Mouse (Mus musculus): ENCODE results near the gene Rnasel. TPM values are rescaled to one million over a fixed set of nuclear protein-coding genes. Genes with fewer than 3 reads are reported as not detected.

Gene Rnasel
- polyA plus RNA-seq (2012): 0.71 and 1.4 TPM in 2 replicates

- no peaks in the 10 kb centered on the region for H3K9me3 ChIP-seq (ENCODE audit: control insufficient read depth, low read length)
- TF ChIP-seq GATA1 (IDR thresholded peaks at IDR 0.05; ENCODE audit: low read length) (no peak), TAL1 (IDR thresholded peaks at IDR 0.05; ENCODE audit: low read length) (no peak)
- H3K27me3 ChIP-seq (ENCODE audit: control insufficient read depth): no peaks in the 10 kb centered on the region; the same call in 1 of the 2 replicates
- peaks cover 19% of the 10 kb centered on the region for H3K36me3 ChIP-seq (ENCODE audit: control insufficient read depth)
- peak within 1 kb of the TSS; percentile 65 for H3K4me3 ChIP-seq (replicated peaks)
- H3K4me1 ChIP-seq (ENCODE audit: control insufficient read depth): peaks cover 66% of the 10 kb centered on the region
These were observed at the start of gene Rnasel for GRCm38 (mm10) chr1:153749211-153749801. Gene Rnasel, plus strand, starts transcription at chr1:153749426.

DNA sequence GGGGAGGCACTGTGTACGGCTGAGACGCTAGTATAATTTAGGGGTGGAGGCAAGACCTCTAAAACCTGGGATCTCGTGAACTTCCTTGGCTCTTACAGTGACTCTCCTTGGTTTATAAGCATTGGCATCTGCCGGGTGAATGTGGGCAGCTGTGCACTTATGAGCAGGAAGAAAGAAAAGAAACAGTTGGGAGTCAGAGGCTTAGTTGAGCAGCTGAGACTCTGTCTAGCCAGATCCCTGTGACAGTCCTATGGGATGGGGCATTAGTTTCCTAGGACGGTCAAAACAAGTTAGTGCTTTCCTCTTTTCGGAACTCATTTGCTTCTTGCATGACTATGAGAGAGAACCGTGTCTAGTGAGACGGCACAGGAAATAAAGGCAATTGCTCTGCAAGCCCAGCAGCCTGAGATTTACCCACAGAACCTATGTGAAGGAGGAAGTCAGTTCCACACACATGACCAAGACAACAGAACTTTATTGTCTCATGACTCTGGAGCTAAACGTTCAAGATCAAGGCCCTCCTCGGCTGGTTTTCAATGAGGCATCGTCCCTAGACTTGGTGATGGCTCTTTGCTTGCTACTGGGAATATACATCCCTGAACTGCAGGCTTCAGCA, 48.7 kb upstream of the Rnasel start:
- no peaks in the 10 kb centered on the region for H3K4me1 ChIP-seq (ENCODE audit: control insufficient read depth)
- H3K9me3 ChIP-seq (ENCODE audit: control insufficient read depth, low read length): no peaks in the 10 kb centered on the region
- no peak for TF ChIP-seq GATA1 (IDR thresholded peaks at IDR 0.05; ENCODE audit: low read length)
- TF ChIP-seq TAL1 (IDR thresholded peaks at IDR 0.05; ENCODE audit: low read length): no peak
- H3K27me3 ChIP-seq (ENCODE audit: control insufficient read depth): no peaks in the 10 kb centered on the region; the same call in 1 of the 2 replicates
- no peak overlapping the region for H3K4me3 ChIP-seq (replicated peaks)
- no peaks in the 10 kb centered on the region for H3K36me3 ChIP-seq (ENCODE audit: control insufficient read depth)

DNA sequence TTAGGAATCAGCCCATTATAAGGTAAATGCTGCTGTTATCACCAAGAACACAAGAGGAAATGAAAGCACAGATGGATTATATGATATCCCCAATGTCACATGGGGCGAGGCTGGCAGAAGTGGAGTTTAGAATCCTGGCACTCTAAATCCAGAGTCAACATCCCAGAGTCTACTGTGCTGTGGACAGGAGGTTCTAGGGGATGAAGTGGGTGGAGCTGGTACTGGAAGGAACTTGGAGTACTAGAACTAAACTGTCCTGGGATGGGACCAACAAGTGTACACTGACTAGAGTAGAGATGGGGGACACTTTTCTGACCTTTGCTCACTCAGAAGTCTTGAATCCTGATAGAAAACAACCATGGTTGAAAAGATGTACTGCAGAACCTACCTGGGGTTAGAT, 47.8 kb upstream of the Rnasel start:
- TF ChIP-seq TAL1 (IDR thresholded peaks at IDR 0.05; ENCODE audit: low read length): no peak
- no peak for TF ChIP-seq GATA1 (IDR thresholded peaks at IDR 0.05; ENCODE audit: low read length)

DNA sequence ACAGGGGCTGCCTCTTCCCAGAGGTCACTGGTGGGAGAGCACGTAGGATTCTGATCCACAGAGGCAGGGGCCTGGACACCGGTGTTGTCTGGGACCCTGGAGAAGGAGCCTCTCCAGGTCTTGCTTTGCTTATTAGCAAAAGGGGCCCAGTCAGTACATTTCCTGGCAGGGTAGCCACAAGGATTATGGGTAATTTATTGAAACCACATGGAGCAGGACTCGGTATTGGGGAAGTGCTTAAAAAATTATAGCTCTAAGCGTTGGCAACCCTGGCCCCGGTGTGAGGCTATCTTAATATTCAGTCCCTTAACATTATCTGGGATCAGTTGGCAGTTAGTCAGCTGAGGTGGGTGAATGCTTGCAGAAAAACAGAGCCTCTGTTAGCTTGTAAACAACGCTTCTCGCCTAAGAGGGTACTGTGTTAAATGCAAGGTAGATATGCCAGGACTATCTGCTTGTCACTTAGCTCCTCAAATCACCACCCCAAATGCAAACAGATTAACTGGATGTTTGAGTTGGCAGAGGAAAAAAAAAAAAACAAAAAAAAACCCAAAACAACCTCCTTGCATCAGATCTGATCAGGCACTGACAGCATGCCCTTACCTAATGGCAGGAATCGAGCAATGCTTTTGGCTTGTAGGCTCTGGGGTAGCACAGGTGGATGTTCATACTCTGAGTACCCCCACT, 46.9 kb upstream of the Rnasel start:
- no peak for TF ChIP-seq TAL1 (IDR thresholded peaks at IDR 0.05; ENCODE audit: low read length)
- no peak for TF ChIP-seq GATA1 (IDR thresholded peaks at IDR 0.05; ENCODE audit: low read length)

More for the DNA sequence above, 47.8 kb upstream of the Rnasel start:
- no peaks in the 10 kb centered on the region for H3K36me3 ChIP-seq (ENCODE audit: control insufficient read depth)
- no peaks in the 10 kb centered on the region for H3K4me1 ChIP-seq (ENCODE audit: control insufficient read depth)
- H3K27me3 ChIP-seq (ENCODE audit: control insufficient read depth): no peaks in the 10 kb centered on the region; the same call in 1 of the 2 replicates
- no peak overlapping the region for H3K4me3 ChIP-seq (replicated peaks)
- no peaks in the 10 kb centered on the region for H3K9me3 ChIP-seq (ENCODE audit: control insufficient read depth, low read length)

DNA sequence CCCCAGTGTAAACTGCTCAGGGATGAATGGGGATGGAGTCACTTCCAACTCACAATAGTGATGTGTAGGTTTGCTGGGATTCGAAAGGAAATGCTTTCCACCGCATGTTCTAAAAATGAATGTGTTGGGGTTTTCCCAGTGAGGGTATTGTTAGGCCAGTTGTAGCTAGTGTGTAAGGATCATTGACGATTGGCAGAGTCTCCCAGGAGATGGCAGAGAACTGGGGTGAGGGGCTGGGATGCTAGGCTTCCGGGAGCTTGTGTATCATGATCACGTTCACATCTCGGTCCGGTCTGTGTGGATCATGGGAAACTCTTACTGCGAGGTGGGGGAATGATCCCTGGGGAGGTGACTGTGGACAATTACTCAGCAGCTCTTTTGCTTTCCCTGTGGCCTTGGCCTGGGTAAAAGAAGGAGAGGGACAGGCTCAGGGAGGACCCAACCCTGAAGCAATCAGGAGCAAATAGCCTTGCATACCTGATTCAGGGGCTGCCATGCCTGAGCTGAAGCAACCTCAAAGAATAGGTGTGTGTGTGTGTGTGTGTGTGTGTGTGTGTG, 46.3 kb upstream of the Rnasel start:
- Histone ChIP-seq H3K4me3 (replicated peaks) (no peak overlapping the region), H3K9me3 (ENCODE audit: control insufficient read depth, low read length) (no peaks in the 10 kb centered on the region), H3K27me3 (ENCODE audit: control insufficient read depth) (no peaks in the 10 kb centered on the region; the same call in 1 of the 2 replicates), H3K36me3 (ENCODE audit: control insufficient read depth) (no peaks in the 10 kb centered on the region), H3K4me1 (ENCODE audit: control insufficient read depth) (no peaks in the 10 kb centered on the region)
- no peak for TF ChIP-seq GATA1 (IDR thresholded peaks at IDR 0.05; ENCODE audit: low read length)

More for the DNA sequence above, 46.9 kb upstream of the Rnasel start:
- Histone ChIP-seq H3K4me3 (replicated peaks) (no peak overlapping the region), H3K27me3 (ENCODE audit: control insufficient read depth) (no peaks in the 10 kb centered on the region; the same call in 1 of the 2 replicates), H3K4me1 (ENCODE audit: control insufficient read depth) (no peaks in the 10 kb centered on the region), H3K9me3 (ENCODE audit: control insufficient read depth, low read length) (no peaks in the 10 kb centered on the region), H3K36me3 (ENCODE audit: control insufficient read depth) (no peaks in the 10 kb centered on the region)

DNA sequence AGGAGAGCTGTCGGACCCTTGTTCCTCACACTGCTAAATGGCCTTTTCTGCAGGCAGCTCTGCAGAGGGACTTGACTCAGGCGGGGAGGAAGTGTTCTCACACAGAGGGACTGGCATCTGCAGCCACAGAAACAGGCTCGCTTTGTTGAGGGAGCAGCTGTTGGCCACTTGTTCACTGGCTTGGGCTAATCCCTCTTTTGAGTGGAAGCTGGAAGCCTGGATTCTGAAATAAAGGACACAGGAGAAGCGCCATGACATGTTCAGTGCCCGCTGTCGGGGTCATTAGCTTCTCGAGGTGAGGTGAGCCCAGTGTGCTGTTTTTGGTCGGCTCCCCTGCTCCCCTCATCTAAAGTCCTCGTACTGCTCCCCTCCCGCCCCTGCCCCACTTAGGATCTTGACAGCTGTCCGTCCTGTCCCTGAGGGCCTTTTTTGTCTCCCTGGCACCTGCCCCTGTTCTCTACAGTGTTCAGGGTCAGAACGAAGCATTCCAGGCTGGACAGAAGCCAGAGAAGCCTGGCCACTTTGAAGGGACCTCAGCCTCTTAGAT, 45.7 kb upstream of the Rnasel start:
- Histone ChIP-seq H3K36me3 (ENCODE audit: control insufficient read depth) (no peaks in the 10 kb centered on the region), H3K27me3 (ENCODE audit: control insufficient read depth) (no peaks in the 10 kb centered on the region; the same call in 1 of the 2 replicates), H3K9me3 (ENCODE audit: control insufficient read depth, low read length) (peaks cover under 1% of the 10 kb centered on the region; the same call in 1 of the 2 replicates), H3K4me1 (ENCODE audit: control insufficient read depth) (no peaks in the 10 kb centered on the region), H3K4me3 (replicated peaks) (no peak overlapping the region)
- no peak for TF ChIP-seq TAL1 (IDR thresholded peaks at IDR 0.05; ENCODE audit: low read length)
- TF ChIP-seq GATA1 (IDR thresholded peaks at IDR 0.05; ENCODE audit: low read length): no peak

DNA sequence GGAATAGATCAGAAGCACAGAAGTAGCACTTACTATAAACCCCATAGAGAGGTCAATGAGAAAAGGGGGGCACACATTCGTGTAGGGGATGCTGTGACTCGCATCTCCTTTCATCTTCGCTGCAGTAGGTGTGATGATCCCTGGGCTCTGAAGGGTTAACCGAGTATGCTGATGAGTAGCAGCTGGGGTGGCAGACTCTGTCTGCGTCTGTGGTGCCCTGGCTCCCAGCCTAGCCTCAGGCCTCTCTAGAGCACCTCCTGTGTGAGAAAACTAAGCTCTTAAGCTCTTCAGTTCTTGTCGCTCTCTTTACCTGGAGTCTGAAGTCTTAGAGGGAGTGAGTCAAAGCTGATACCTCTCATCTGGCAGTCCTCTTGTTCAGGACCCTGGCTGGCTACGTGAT, 45.1 kb upstream of the Rnasel start:
- H3K36me3 ChIP-seq (ENCODE audit: control insufficient read depth): no peaks in the 10 kb centered on the region
- no peaks in the 10 kb centered on the region for H3K4me1 ChIP-seq (ENCODE audit: control insufficient read depth)
- peaks cover 2% of the 10 kb centered on the region; the same call in 1 of the 2 replicates for H3K9me3 ChIP-seq (ENCODE audit: control insufficient read depth, low read length)
- TF ChIP-seq GATA1 (IDR thresholded peaks at IDR 0.05; ENCODE audit: low read length) (no peak), TAL1 (IDR thresholded peaks at IDR 0.05; ENCODE audit: low read length) (no peak)
- H3K4me3 ChIP-seq (replicated peaks): no peak overlapping the region
- no peaks in the 10 kb centered on the region; the same call in 1 of the 2 replicates for H3K27me3 ChIP-seq (ENCODE audit: control insufficient read depth)

DNA sequence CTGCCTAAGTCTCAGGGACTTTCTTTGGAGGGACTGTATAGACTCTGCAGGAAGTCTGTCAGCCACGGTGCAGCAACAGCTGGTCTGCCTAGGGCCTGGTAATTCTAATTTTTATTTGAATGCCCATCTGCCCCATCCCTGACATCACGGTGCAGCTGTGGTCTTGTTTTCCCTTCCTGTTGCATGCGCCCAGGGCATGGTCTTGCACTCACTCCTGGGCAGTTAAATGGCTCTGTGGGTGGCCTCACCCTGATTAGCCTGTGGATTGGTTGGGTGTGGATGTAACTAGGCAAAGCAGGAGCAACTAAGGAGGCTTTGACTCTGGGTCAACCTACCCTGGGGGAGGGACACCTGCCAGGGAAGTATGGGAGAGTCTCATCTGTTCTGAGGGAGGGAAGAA, 44.2 kb upstream of the Rnasel start:
- TF ChIP-seq TAL1 (IDR thresholded peaks at IDR 0.05; ENCODE audit: low read length) (no peak), GATA1 (IDR thresholded peaks at IDR 0.05; ENCODE audit: low read length) (no peak)

More for the DNA sequence above, 44.2 kb upstream of the Rnasel start:
- H3K4me3 ChIP-seq (replicated peaks): no peak overlapping the region
- H3K9me3 ChIP-seq (ENCODE audit: control insufficient read depth, low read length): peaks cover 2% of the 10 kb centered on the region; the same call in 1 of the 2 replicates
- no peaks in the 10 kb centered on the region; the same call in 1 of the 2 replicates for H3K27me3 ChIP-seq (ENCODE audit: control insufficient read depth)
- no peaks in the 10 kb centered on the region for H3K36me3 ChIP-seq (ENCODE audit: control insufficient read depth)
- no peaks in the 10 kb centered on the region for H3K4me1 ChIP-seq (ENCODE audit: control insufficient read depth)
